Mouse (Mus musculus): ENCODE data around the gene Cacna2d2. TPM values are rescaled to one million over a fixed set of nuclear protein-coding genes. Genes with fewer than 3 reads are reported as not detected.

Gene Cacna2d2
- polyA plus RNA-seq, 1 experiment: not detected

GRCm38 (mm10) chr9:107484302-107484701, 84.9 kb downstream of the Cacna2d2 start:
- Histone ChIP-seq H3K27ac (ENCODE audit: insufficient read depth, low read length) (no peak overlapping the region), H3K4me3 (ENCODE audit: insufficient read depth, low read length) (no peak overlapping the region), H3K4me1 (ENCODE audit: control insufficient read depth, insufficient read depth, low read length) (no peaks in the 10 kb centered on the region)
- no peak for TF ChIP-seq CTCF (IDR thresholded peaks at IDR 0.05; ENCODE audit: borderline replicate concordance, insufficient read depth, low read length)
- no peak for TF ChIP-seq POLR2A (IDR thresholded peaks at IDR 0.05; ENCODE audit: low read depth, low read length)

DNA sequence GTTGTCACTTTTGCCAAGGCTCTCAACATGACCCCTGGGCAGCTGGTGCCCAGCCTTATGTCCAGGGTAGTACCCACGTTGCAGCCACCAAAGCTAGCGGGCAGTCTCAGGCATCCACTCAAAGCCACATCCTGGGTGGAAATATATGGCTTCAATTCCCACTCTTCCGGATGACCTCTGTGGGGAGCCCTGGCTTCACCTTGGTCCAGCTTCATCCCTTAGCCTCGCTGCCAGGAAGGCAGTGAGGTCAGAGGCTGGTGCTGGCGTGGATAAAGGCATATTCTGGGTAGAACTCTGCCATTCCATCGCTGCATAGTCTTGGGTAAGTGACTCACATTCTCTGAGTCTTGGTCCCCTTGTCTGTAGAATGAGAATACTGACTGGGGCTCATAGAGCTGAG, 85.4 kb downstream of the Cacna2d2 start:
- no peak overlapping the region for H3K4me3 ChIP-seq (ENCODE audit: insufficient read depth, low read length)
- no peak overlapping the region for H3K27ac ChIP-seq (ENCODE audit: insufficient read depth, low read length)
- H3K4me1 ChIP-seq (ENCODE audit: control insufficient read depth, insufficient read depth, low read length): no peaks in the 10 kb centered on the region
- TF ChIP-seq POLR2A (IDR thresholded peaks at IDR 0.05; ENCODE audit: low read depth, low read length): no peak
- no peak for TF ChIP-seq CTCF (IDR thresholded peaks at IDR 0.05; ENCODE audit: borderline replicate concordance, insufficient read depth, low read length)

DNA sequence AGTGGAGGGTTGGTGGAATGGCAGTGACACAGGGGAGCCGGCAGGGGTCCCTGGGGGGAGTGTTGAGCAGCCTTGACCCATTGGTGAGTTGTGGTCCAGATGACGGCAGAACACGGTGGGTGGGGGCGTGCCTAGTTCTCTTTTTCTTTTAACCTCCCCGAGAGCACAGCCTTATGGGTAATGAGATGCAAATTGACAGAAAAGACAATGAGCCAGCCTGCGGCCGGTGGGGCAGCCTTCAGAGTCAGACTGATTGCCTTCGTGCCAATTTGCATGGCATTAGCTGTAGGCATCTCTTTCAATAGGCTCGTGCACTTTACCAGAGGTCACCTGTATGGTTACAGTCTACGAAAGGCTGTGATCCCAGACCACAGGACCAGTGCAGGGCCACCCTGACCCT, 86.7 kb downstream of the Cacna2d2 start:
- Histone ChIP-seq H3K27ac (ENCODE audit: insufficient read depth, low read length) (no peak overlapping the region), H3K4me1 (ENCODE audit: control insufficient read depth, insufficient read depth, low read length) (no peaks in the 10 kb centered on the region), H3K4me3 (ENCODE audit: insufficient read depth, low read length) (no peak overlapping the region)
- TF ChIP-seq CTCF (IDR thresholded peaks at IDR 0.05; ENCODE audit: borderline replicate concordance, insufficient read depth, low read length): no peak
- TF ChIP-seq POLR2A (IDR thresholded peaks at IDR 0.05; ENCODE audit: low read depth, low read length): no peak

DNA sequence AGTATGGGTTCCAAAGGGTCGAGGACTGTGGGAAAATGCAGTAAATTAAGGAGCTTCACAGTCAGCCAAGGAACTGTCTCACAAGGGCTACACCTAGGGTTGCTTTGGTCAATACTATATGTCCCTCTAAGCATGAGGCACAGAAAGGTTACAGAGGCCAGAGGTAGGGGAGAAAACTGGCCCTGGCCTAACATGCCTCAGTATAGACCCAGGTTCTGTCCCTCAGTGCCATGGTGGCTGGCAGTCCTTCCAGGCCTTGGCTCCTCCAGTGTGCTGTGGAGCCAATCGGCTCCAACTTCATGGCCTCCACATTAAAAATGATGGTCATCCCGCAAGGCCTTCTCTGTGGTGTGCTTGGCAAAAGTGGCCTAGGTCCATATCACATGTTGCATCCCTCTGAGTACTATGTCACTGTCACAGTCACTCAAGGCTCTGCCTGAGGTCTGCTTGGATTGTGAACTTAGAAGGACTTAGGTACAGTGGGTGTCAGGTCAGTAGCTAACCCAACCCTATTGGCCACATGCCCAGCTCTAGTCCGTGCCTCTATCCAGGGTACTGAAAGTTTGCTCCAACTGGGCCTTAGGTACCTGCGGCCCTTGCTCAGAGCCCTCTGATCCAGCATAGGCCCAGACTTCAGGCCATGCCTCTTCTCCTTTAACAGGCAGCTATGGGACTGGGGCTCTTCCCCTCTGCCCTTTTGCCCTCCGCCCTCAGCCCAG, 87.3 kb downstream of the Cacna2d2 start:
- H3K4me3 ChIP-seq (ENCODE audit: insufficient read depth, low read length): no peak overlapping the region
- no peak for TF ChIP-seq POLR2A (IDR thresholded peaks at IDR 0.05; ENCODE audit: low read depth, low read length)
- no peak for TF ChIP-seq CTCF (IDR thresholded peaks at IDR 0.05; ENCODE audit: borderline replicate concordance, insufficient read depth, low read length)
- H3K4me1 ChIP-seq (ENCODE audit: control insufficient read depth, insufficient read depth, low read length): no peaks in the 10 kb centered on the region
- no peak overlapping the region for H3K27ac ChIP-seq (ENCODE audit: insufficient read depth, low read length)

DNA sequence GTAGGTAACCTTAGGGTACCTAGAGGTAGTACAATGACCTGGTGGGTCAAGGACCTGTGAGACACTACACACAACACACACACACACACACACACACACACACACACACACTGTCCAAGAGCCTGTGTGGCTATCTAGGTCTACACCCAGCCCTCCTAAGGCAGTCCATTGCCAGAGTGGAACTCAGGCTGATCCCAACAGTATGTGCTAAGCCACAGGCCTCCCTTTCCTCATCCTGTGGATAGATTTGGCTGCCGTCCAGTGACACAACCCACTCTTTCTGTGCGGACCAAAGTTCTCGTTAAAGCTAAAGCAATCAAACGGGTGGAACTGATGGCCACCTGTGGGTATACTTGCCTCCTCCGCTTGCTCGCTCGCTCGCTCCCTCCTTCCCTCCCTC, 90.7 kb downstream of the Cacna2d2 start:
- H3K4me3 ChIP-seq (ENCODE audit: insufficient read depth, low read length): no peak overlapping the region

GRCm38 (mm10) chr9:107490625-107491024, 91.2 kb downstream of the Cacna2d2 start:
- TF ChIP-seq POLR2A (IDR thresholded peaks at IDR 0.05; ENCODE audit: low read depth, low read length) (no peak), CTCF (IDR thresholded peaks at IDR 0.05; ENCODE audit: borderline replicate concordance, insufficient read depth, low read length) (no peak)
- H3K27ac ChIP-seq (ENCODE audit: insufficient read depth, low read length): no peak overlapping the region

More for the DNA sequence above, 90.7 kb downstream of the Cacna2d2 start:
- Histone ChIP-seq H3K4me1 (ENCODE audit: control insufficient read depth, insufficient read depth, low read length) (peaks cover 11% of the 10 kb centered on the region; the same call in 1 of the 2 replicates), H3K27ac (ENCODE audit: insufficient read depth, low read length) (no peak overlapping the region)
- no peak for TF ChIP-seq POLR2A (IDR thresholded peaks at IDR 0.05; ENCODE audit: low read depth, low read length)
- no peak for TF ChIP-seq CTCF (IDR thresholded peaks at IDR 0.05; ENCODE audit: borderline replicate concordance, insufficient read depth, low read length)

DNA sequence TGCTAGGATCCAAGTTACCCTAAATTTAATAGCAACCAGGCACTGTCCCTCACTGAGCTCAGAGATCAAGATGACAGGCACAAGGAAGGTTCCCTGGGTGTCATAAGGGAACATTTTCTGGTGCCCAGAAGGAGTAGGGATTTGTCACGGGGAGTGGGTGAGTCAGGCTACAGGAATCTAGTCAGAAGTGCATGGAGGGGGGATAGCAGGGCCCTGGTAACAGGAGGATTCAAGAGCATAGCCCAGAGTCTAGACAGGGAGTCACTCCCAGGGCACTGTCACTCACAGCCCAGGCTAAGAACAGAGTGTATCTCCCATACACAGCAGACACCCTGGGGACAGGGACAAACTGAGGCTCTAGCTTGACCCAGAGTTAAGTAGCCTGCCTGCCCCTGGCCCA, 94.1 kb downstream of the Cacna2d2 start:
- TF ChIP-seq POLR2A (IDR thresholded peaks at IDR 0.05; ENCODE audit: low read depth, low read length) (no peak), CTCF (IDR thresholded peaks at IDR 0.05; ENCODE audit: borderline replicate concordance, insufficient read depth, low read length) (no peak)
- H3K4me3 ChIP-seq (ENCODE audit: insufficient read depth, low read length): no peak overlapping the region
- peaks cover 11% of the 10 kb centered on the region; the same call in 1 of the 2 replicates for H3K4me1 ChIP-seq (ENCODE audit: control insufficient read depth, insufficient read depth, low read length)
- H3K27ac ChIP-seq (ENCODE audit: insufficient read depth, low read length): no peak overlapping the region

More at GRCm38 (mm10) chr9:107490625-107491024, 91.2 kb downstream of the Cacna2d2 start:
- no peak overlapping the region for H3K4me3 ChIP-seq (ENCODE audit: insufficient read depth, low read length)
- H3K4me1 ChIP-seq (ENCODE audit: control insufficient read depth, insufficient read depth, low read length): peaks cover 11% of the 10 kb centered on the region; the same call in 1 of the 2 replicates

DNA sequence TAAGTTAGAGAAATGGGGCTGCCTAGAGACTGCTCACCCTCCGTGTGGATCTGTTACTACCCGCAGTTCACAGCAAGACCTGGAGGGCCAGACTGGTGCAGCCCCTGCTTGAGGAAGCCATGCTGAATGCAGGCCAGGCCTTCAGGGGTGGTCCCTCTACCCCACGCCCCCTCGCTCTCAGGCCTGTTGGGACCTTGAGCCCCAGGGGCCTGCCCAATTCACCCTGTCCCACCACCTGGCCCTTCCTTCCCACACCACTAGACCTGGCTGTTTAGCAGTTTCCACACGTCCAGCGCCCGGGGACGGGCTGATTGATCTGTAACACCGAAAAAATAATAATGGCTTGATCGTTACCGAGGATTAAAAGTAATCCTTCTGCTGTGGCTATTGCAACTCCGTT, 94.8 kb downstream of the Cacna2d2 start:
- peaks cover 11% of the 10 kb centered on the region; the same call in 1 of the 2 replicates for H3K4me1 ChIP-seq (ENCODE audit: control insufficient read depth, insufficient read depth, low read length)
- no peak for TF ChIP-seq POLR2A (IDR thresholded peaks at IDR 0.05; ENCODE audit: low read depth, low read length)
- TF ChIP-seq CTCF (IDR thresholded peaks at IDR 0.05; ENCODE audit: borderline replicate concordance, insufficient read depth, low read length): no peak
- no peak overlapping the region for H3K4me3 ChIP-seq (ENCODE audit: insufficient read depth, low read length)
- no peak overlapping the region for H3K27ac ChIP-seq (ENCODE audit: insufficient read depth, low read length)

DNA sequence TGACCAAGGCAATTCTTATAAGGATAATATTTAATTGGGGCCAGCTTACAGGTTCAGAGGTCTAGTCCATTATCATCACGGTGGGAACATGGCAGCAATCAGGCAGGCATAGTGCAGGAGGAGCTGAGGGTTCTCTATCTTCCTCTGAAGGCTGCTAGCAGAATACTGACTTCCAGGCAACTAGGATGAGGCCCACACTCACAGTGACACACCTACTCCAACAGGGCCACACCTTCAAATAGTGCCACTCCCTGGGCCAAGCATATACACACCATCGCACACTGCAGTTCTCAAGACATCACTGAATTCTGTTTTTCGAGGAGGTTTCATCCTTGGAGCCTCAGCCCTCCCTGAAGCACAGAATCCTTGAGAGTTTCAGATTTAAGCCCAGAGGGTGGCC, 96.9 kb downstream of the Cacna2d2 start:
- TF ChIP-seq CTCF (IDR thresholded peaks at IDR 0.05; ENCODE audit: borderline replicate concordance, insufficient read depth, low read length) (no peak), POLR2A (IDR thresholded peaks at IDR 0.05; ENCODE audit: low read depth, low read length) (no peak)
- Histone ChIP-seq H3K27ac (ENCODE audit: insufficient read depth, low read length) (no peak overlapping the region), H3K4me3 (ENCODE audit: insufficient read depth, low read length) (no peak overlapping the region), H3K4me1 (ENCODE audit: control insufficient read depth, insufficient read depth, low read length) (peaks cover 11% of the 10 kb centered on the region; the same call in 1 of the 2 replicates)

GRCm38 (mm10) chr9:107500708-107501286, 101.4 kb downstream of the Cacna2d2 start:
- no peak overlapping the region for H3K27ac ChIP-seq (ENCODE audit: insufficient read depth, low read length)
- TF ChIP-seq CTCF (IDR thresholded peaks at IDR 0.05; ENCODE audit: borderline replicate concordance, insufficient read depth, low read length): no peak
- no peak for TF ChIP-seq POLR2A (IDR thresholded peaks at IDR 0.05; ENCODE audit: low read depth, low read length)
- no peaks in the 10 kb centered on the region for H3K4me1 ChIP-seq (ENCODE audit: control insufficient read depth, insufficient read depth, low read length)
- no peak overlapping the region for H3K4me3 ChIP-seq (ENCODE audit: insufficient read depth, low read length)

All from embryonic fibroblast, embryonic 13.5 days (primary cell).